Mouse (Mus musculus) CD4-positive naive resting alpha-beta T cell, adult 57 days (primary cell): Measurements from ENCODE around the gene Chd3. TPM values are rescaled to one million over a fixed set of nuclear protein-coding genes. Genes with fewer than 3 reads are reported as not detected.

Experiments
- total RNA-seq: library from RNA; stranded (reverse); gene quantifications from one replicate; pipeline ENCODE4 v1.2.4, GENCODE M21; 2023

The Chd3 gene
- total RNA-seq = 771 TPM

DNA sequence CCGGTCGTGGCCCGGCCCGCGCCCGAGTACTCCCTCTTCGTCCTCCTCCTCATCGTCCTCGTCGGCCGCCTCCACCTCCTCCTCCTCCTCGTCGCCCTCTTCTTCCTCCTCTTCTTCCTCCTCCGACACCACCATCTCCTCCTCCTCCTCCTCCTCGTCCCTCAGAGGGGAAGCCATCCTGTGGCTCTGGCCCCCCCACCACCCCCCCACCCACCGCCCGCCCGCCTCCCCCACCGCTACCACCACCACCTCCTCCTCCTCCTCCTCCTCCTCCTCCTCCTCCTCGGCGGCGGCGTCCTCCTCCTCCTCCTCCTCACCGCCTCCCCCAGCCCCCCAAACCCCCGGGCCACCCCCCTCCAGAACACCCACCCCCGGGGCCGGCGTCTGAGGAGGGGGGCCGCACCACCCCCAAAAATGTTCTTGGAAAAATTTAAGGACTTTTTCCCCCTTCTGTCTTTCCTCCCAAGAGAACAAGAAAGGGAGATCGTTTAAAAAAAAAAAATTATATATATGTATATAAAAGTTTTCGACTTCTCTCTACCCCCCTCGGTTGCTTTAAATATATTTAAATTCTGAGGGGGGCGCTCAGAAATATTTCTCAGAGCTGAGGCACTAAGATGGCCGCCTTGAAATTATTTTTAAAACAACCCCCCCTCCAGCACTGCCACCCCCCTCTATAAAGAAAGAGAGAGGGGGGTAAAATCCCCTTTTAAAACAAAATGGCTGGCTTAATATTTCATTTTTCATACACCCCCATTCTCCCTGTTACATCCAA, at the start of gene Chd3:
Gene Chd3 (minus strand): TSS at position 192 of the 775 bp plus-strand sequence.

DNA sequence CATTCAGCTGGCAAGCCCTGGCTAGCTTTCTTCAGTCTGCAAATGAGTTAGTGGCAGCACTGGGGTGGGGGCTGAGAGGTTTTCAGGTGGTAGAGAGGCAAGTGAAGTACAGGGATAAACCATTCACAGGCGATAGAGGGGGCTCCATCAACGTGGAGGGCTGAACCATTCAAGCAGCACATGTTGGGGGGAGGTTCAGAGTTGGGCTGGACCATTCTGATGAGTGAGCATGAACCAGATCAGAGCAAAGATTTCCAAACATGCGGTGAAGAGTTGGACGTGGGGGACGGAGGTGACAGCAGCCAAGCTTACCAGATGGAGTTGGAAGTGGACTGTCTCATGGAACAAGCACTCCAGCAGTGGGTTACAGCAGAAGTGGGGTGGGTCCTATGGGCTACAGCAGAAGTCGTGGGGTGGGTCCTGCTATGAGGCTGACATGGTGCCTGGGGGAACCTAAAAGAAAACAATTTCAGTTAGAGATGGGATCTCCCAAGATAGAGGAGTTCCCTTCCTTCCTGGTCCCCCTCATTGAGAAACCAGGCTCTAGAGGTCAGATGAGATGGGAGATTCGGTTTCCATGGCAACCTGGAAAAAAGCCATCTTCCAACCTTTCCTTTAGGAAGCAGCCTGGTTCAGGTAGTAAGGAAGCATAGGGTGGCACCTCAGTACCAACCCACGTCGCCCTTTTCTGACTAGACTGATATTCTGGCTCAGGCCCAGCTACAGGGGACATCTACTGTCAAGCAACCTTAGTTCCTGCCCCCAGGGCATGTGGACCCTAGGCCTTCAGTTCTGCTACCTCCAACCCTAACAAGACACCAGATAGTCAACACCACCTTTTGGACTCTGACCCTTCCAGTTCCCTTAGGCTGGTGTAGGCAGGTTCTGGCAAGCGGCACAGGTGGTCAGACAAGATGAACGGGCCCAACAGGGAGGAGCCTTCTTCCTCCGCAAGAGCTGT, 44.3 kb upstream of the Chd3 start, which contains the start of gene Kdm6b:
Gene Kdm6b (minus strand): TSS at position 455 of the 961 bp plus-strand sequence.

DNA sequence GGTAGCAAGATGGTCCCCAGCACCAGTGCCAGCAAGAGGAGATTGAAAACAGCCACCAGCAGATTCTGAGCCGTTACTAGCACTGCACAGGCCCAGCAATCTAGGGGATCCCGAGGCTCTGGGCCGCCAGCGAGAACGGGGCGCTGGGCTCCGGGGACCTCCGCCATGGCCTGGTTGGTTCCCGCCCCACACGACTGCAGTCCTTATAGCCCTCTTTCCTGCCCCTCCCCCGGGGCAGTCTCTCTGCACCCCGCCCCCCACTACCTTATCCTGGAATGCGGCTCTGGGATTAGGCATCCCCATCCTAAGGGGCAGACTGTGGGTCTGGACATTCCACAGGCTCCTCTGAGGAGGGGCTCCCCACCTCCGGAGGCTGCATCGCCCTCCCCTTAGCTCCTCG, 28.9 kb upstream of the Chd3 start, which contains the start of gene Tmem88:
Gene Tmem88 (minus strand): TSS at position 176 of the 400 bp plus-strand sequence.

DNA sequence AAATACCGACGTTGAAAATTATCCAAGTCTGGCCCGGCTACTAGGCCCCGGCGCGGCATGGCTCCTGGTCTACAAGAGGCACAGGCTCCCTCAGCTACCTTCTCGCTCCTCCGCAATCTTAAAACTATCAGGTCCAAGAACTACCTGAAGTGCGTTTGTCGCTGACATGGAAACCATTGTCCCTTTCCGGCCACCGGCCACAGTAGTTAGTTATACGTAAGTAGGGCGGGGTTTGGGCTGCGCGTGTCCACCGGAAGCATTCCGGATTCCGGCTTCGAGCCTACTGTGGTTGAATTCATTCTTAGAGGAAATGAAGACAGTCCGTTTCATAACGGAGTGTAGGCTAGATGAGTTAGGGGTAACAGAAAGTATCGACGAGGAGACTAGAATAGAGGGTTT, 26.0 kb upstream of the Chd3 start, which contains the start of the genes Naa38 and Cyb5d1:
Gene Naa38 (plus strand): TSS at position 253 of the 399 bp plus-strand sequence.
Gene Cyb5d1 (minus strand): TSS at position 397 of the 399 bp plus-strand sequence.

DNA sequence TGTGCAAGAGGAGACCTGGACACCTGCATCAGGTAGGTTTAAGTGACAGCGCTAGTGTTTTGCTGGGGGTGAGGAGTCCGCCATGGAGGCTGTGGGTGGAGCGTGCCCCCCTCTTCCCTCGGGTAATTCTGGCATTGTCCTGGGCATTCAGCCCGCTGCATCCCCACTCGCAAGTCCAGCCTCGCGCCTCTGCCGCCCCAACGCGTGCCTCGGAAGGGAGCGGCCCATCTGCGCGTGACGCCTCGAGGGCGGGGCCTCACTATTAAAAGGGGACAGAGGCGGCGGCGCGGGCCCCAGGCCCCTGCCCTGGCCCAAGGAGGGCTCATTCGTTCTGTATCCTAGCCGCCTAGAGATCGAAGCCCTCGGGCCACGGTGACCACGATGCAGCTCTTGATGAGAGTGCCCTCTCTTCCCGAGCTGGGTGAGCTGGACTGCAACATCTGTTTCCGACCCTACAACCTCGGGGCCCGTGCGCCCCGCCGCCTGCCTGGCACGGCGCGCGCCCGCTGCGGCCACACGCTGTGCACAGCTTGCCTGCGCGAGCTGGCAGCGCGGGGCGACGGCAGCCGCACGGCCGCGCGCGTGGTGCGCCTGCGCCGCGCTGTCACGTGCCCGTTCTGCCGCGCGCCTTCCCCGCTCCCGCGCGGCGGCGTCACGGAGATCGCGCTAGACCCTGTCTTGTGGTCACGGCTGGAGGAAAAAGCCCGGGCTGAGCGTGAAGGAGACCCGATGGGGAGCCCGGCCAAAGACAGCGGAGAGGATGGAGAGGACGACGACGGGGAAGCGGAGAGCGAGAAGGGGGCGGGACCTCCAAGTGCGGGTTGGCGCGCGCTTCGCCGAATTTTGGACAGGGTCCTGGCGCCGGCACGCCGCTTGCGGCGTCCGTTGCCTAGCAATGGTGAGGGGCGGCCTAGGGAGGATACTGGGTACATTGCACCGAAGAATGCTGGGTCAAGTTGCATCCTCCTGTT, 28.8 kb downstream of the Chd3 start, which contains the start of gene Rnf227:
Gene Rnf227 (plus strand): TSS at position 301 of the 971 bp plus-strand sequence.

DNA sequence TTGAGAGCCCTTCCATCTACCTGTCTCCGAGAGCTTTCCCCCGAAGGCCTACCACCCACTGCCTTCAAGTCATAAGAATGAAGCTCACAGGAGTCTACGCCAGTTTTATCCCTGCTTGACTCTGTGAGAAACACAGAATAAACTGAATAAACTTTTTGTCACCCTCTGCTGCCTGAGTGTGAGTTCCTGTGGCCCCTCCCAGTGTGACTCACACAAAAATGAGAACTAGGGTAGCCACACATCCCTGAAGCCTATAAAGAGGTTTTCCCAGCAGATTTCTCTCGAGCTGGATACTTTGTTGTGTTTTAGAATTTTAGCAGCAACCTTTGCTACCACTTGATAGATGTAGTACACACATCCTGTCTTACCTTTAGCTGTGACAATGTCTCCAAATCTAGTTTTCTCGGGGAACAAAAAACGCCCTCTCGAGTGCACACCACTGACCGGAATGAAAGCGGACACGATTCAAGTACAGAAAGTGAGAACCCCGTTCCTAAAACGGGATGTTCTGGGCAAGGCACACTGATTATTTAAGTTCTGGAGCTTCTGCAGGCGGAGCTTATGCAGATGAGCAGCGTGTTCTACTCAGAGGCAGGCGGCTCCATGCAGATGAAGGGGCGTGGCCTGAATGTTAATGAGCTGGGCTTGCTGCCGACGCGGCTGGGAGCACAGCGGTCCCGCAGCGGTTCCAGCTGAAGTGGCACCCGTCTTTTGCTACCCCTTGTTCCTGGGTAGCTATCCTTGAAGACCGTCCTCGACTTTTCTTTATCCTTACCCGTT, 43.4 kb downstream of the Chd3 start, which contains the start of gene Kcnab3:
Gene Kcnab3 (plus strand): TSS at position 631 of the 780 bp plus-strand sequence.

DNA sequence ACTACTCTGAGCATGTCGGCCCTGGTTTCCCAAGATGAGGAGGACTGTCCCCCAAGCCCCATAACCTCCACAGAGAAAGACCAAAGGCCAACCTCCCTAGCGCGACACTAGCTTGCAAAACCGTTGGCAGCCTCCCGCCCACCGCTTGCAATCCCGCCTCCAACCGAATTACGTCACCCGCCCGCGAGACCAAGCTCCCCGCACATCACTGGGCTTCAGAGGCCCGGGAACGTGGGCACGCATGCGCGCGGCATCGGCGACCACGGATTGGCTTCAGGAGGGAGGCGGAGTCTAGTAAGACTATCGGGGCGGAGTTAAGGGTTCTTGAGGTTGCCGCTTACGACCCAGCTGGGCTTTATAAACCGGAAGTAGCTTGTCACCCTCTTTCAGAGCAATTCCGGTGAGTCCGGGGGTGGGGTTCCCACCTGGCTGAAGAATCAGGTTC, 45.5 kb downstream of the Chd3 start, which contains the start of the genes Cntrob and Trappc1:
Gene Cntrob (minus strand): TSS at position 109 of the 445 bp plus-strand sequence.
Gene Trappc1 (plus strand): TSS at position 314 of the 445 bp plus-strand sequence.

Other genes with a start within 250 kb of the Chd3 start
- gene Hes7, start 249.0 kb downstream of the Chd3 start, total RNA-seq = not detected
- gene 9130213A22Rik, start 246.8 kb downstream of the Chd3 start, total RNA-seq = not detected
- 0.53 TPM for gene Aloxe3, start 243.5 kb downstream of the Chd3 start, total RNA-seq
- gene Alox12b, start 212.4 kb downstream of the Chd3 start, total RNA-seq = not detected
- gene Alox8, start 171.6 kb downstream of the Chd3 start, total RNA-seq = 0.89 TPM
- gene Gucy2e, start 132.4 kb downstream of the Chd3 start, total RNA-seq = not detected
- 11.5 TPM for gene Cntrob, start 45.6 kb downstream of the Chd3 start, total RNA-seq
- 20.6 TPM for gene Trappc1, start 45.4 kb downstream of the Chd3 start, total RNA-seq
- gene Kcnab3, start 43.1 kb downstream of the Chd3 start, total RNA-seq = 2.5 TPM
- gene Rnf227, start 28.9 kb downstream of the Chd3 start, total RNA-seq = 2.2 TPM
- 42.7 TPM for gene Naa38, start 26.1 kb upstream of the Chd3 start, total RNA-seq
- gene Cyb5d1, start 26.2 kb upstream of the Chd3 start, total RNA-seq = 39.3 TPM
- gene Tmem88, start 28.8 kb upstream of the Chd3 start, total RNA-seq = 5.5 TPM
- gene Kdm6b, start 44.3 kb upstream of the Chd3 start, total RNA-seq = 209 TPM
- 0.15 TPM for gene Dnah2, start 179.7 kb upstream of the Chd3 start, total RNA-seq
- 0.53 TPM for gene Efnb3, start 190.8 kb upstream of the Chd3 start, total RNA-seq
- 13.0 TPM for gene Wrap53, start 210.8 kb upstream of the Chd3 start, total RNA-seq
- gene Trp53, start 211.0 kb upstream of the Chd3 start, total RNA-seq = 144 TPM
- 0.27 TPM for gene Atp1b2, start 236.5 kb upstream of the Chd3 start, total RNA-seq
- not detected for gene Shbg, start 248.5 kb upstream of the Chd3 start, total RNA-seq